Mouse (Mus musculus): Measurements from ENCODE around the gene Olfr1351. TPM values are rescaled to one million over a fixed set of nuclear protein-coding genes. Genes with fewer than 3 reads are reported as not detected.
"Not testable (repeated sequence)": the region's sequence is repeated elsewhere in the genome, so short reads cannot be mapped to it uniquely, and the experiment has no call there.

Olfr1351 gene
- polyA plus RNA-seq (2012; rRNA removed): not detected in 2 replicates

GRCm38 (mm10) chr10:79012172-79012571 lies at the start of gene Olfr1351:
Olfr1351 (plus strand) TSS chr10:79012472.
- H3K27ac ChIP-seq (ENCODE audit: insufficient read depth, low read length): no peak within 1 kb of the TSS

GRCm38 (mm10) chr10:78963009-78963408 lies 49.3 kb upstream of the Olfr1351 start, which contains the start of gene Olfr1353:
Olfr1353 (plus strand) TSS chr10:78963309.
- not testable (repeated sequence) for H3K4me1 ChIP-seq (ENCODE audit: control insufficient read depth, insufficient read depth, low read length); H3K27ac ChIP-seq (ENCODE audit: insufficient read depth, low read length); H3K4me3 ChIP-seq (ENCODE audit: insufficient read depth, low read length)

More at GRCm38 (mm10) chr10:79012172-79012571, at the start of gene Olfr1351:
- Histone ChIP-seq H3K4me1 (ENCODE audit: control insufficient read depth, insufficient read depth, low read length) (no peaks in the 10 kb centered on the region), H3K4me3 (ENCODE audit: insufficient read depth, low read length) (no peak within 1 kb of the TSS)
- TF ChIP-seq POLR2A (IDR thresholded peaks at IDR 0.05; ENCODE audit: extremely low read depth, insufficient read depth, low read length) (no peak), CTCF (IDR thresholded peaks at IDR 0.05; ENCODE audit: extremely low read depth, insufficient read depth, low read length) (no peak)

GRCm38 (mm10) chr10:78980750-78981149 lies 31.5 kb upstream of the Olfr1351 start, which contains the start of gene Olfr1352:
Olfr1352 (plus strand) TSS chr10:78981050.
- Histone ChIP-seq H3K27ac (ENCODE audit: insufficient read depth, low read length) (no peak within 1 kb of the TSS), H3K4me1 (ENCODE audit: control insufficient read depth, insufficient read depth, low read length) (no peaks in the 10 kb centered on the region), H3K4me3 (ENCODE audit: insufficient read depth, low read length) (no peak within 1 kb of the TSS)
- TF ChIP-seq POLR2A (IDR thresholded peaks at IDR 0.05; ENCODE audit: extremely low read depth, insufficient read depth, low read length): no peak
- no peak for TF ChIP-seq CTCF (IDR thresholded peaks at IDR 0.05; ENCODE audit: extremely low read depth, insufficient read depth, low read length)

GRCm38 (mm10) chr10:79028441-79028840 lies 16.2 kb downstream of the Olfr1351 start, which contains the start of gene Olfr57:
Olfr57 (plus strand) TSS chr10:79028741.
- H3K4me1 ChIP-seq (ENCODE audit: control insufficient read depth, insufficient read depth, low read length): no peaks in the 10 kb centered on the region
- no peak within 1 kb of the TSS for H3K27ac ChIP-seq (ENCODE audit: insufficient read depth, low read length)
- H3K4me3 ChIP-seq (ENCODE audit: insufficient read depth, low read length): no peak within 1 kb of the TSS
- TF ChIP-seq CTCF (IDR thresholded peaks at IDR 0.05; ENCODE audit: extremely low read depth, insufficient read depth, low read length): no peak

GRCm38 (mm10) chr10:79042457-79042856 lies 30.2 kb downstream of the Olfr1351 start:
- not testable (repeated sequence) for H3K27ac ChIP-seq (ENCODE audit: insufficient read depth, low read length); H3K4me3 ChIP-seq (ENCODE audit: insufficient read depth, low read length)

GRCm38 (mm10) chr10:79057370-79057769 lies 45.1 kb downstream of the Olfr1351 start:
- H3K4me3 ChIP-seq (ENCODE audit: insufficient read depth, low read length): not testable (repeated sequence)

More at GRCm38 (mm10) chr10:79042457-79042856, 30.2 kb downstream of the Olfr1351 start:
- not testable (repeated sequence) for H3K4me1 ChIP-seq (ENCODE audit: control insufficient read depth, insufficient read depth, low read length)

More at GRCm38 (mm10) chr10:79057370-79057769, 45.1 kb downstream of the Olfr1351 start:
- not testable (repeated sequence) for H3K4me1 ChIP-seq (ENCODE audit: control insufficient read depth, insufficient read depth, low read length); H3K27ac ChIP-seq (ENCODE audit: insufficient read depth, low read length)

Other genes starting within 250 kb of the Olfr1351 start
- 8.8 and 10.0 TPM in 2 replicates for gene Slc1a6, start 232.0 kb upstream of the Olfr1351 start, polyA plus RNA-seq (2012; rRNA removed)
- gene Olfr1356, start 160.3 kb upstream of the Olfr1351 start, polyA plus RNA-seq (2012; rRNA removed): not detected in 2 replicates
- not detected in 2 replicates for gene Olfr1355, start 136.9 kb upstream of the Olfr1351 start, polyA plus RNA-seq (2012; rRNA removed)
- gene Olfr1354, start 99.3 kb upstream of the Olfr1351 start, polyA plus RNA-seq (2012; rRNA removed): not detected in 2 replicates
- gene Olfr8, start 61.8 kb upstream of the Olfr1351 start, polyA plus RNA-seq (2012; rRNA removed): not detected in 2 replicates
- gene Olfr1353, start 49.2 kb upstream of the Olfr1351 start, polyA plus RNA-seq (2012; rRNA removed): not detected in 2 replicates
- not detected in 2 replicates for gene Olfr1352, start 31.4 kb upstream of the Olfr1351 start, polyA plus RNA-seq (2012; rRNA removed)
- not detected in 2 replicates for gene Olfr57, start 16.3 kb downstream of the Olfr1351 start, polyA plus RNA-seq (2012; rRNA removed)
- gene 2610008E11Rik, start 85.1 kb downstream of the Olfr1351 start, polyA plus RNA-seq (2012; rRNA removed): 14.6 and 15.1 TPM in 2 replicates
- gene Vmn2r80, start 136.3 kb downstream of the Olfr1351 start, polyA plus RNA-seq (2012; rRNA removed): not detected in 2 replicates
- gene Vmn2r81, start 235.2 kb downstream of the Olfr1351 start, polyA plus RNA-seq (2012; rRNA removed): not detected in 2 replicates

All from cortical plate, adult 2 months (tissue).